Mouse (Mus musculus) urinary bladder, adult 18-20 months (tissue): ENCODE data around the gene Dlg2.

Experiments
- DNase-seq, 2 experiments: peaks; one replicate each; pipeline ENCODE4 v3.0.0; 2022; ENCODE audit warnings: low spot score in 2 of 2, mixed read lengths in 2 of 2

Gene Dlg2

DNA sequence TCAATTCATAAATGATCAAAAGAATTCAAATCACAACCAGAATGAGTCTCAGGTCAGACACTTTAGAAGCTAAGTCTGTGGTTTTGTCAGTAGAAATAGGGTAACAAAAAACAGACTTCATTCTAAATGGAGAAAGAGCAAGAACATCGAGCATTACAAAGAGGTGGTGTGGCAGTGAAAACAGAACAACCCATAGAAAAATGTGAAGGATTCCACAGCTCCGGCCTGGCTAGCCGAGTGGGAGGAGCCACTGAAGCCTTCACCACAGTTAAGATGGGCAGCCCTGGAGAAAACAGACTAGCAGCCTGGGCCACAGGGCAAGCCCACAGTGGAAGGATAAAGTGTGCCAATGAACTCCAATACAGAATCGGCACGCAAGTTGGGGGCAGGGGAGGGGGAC is 1979.5 kb downstream of the Dlg2 start:
- DNase-seq, result no peak

GRCm38 (mm10) chr7:92457791-92458190 is 1981.3 kb downstream of the Dlg2 start:
- peak; percentile 2 to 31 for DNase-seq

DNA sequence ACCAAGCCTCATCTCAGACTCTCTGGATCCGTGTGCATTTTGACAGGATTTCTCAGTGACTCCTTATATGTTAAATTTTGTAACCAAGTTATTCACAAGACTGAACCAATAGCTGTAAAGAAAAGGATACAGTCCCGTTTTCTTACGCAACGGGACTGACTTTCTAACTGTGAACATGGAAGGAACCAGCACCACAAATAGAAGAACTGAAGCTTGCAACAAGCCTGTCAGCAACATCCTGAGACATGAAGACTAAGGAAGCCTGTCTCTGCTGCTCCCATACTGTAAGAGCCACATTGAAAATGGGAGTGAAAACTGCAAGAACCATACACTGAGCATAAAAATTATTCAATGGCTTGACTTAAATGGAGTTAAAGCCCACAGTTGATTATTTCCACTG is 1981.8 kb downstream of the Dlg2 start:
- DNase-seq, result no peak

- DNase-seq, result no peak
Measured at GRCm38 (mm10) chr7:92460578-92460977, 1984.1 kb downstream of the Dlg2 start.

GRCm38 (mm10) chr7:92461256-92461655 is 1984.8 kb downstream of the Dlg2 start:
- no peak for DNase-seq

- no peak for DNase-seq
Measured at GRCm38 (mm10) chr7:92463080-92463877, 1986.8 kb downstream of the Dlg2 start.

DNA sequence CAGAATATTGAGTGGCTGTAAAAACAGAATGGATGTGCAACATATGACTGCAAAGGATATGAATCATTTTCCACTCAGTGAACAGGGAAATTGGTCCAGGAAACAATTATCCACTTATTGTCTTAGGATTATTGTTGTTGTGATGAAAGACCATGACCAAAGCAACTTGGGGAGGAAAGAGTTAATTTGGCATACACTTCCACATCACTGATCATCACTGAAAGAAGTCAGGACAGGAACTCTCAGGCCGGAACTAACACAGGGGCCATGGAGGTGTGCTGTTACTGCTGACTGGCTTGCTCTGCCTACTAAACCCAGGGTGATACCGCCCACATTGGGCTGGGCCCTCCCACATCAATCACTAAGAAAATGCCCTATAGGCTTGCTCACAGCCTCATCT is 1987.8 kb downstream of the Dlg2 start:
- DNase-seq, result no peak

DNA sequence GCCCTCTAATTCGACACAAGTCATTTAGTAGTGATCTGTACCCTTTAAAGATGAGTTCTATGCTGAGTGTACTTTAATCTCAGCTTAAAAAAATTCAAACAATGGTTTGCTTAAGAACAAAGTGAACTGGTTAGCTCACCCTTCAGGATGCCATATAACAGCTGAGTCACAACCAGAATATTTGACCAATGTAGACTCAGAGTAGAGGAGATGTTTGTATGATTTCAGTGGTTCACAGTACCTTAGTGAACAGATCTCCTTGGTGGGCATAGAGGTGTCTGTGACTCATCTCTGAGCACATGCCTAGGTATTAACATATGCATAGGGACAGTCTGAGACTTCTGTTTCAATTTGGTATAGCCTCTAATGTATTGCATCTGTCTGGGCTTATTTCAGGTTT is 2002.7 kb downstream of the Dlg2 start:
- DNase-seq, result no peak

DNA sequence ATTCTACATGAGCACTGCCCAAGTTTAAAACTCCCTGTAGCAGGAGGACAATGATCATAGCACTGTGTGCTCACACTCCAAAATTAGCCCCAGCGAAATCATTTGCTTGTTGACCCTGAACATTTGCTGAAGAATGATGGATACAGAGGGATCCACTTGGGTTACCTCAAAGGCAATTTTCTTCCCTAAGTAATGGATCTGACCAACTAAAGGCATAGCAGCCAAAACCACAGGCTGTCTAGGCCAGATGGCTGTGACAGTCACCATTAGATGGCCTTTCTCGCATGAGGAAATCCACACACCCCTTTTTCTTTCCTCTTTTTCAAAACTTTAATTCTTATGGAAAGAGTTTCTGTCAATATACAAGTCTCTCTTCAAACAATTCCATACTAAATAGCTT is 2003.3 kb downstream of the Dlg2 start:
- DNase-seq, result no peak

DNA sequence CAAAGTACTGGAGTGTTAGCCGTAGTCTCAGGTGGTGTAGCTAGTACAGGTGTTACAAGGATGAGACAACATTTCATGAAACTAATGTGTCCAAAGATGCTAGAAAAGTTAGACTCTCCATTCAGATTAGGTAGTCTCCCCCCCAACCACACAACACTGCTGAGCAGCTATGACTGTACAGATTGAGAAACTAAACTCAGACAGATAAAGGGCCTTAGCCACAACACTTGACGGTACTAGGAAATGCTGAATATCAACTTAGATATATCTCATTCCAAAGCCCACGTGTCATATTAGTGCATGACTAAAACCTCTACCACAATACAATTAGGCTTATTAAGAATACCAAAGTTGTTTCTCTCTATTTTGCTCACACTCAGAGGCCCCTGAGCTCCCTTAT is 2006.9 kb downstream of the Dlg2 start:
- no peak for DNase-seq

- no peak for DNase-seq
Measured at GRCm38 (mm10) chr7:92485881-92486710, 2009.6 kb downstream of the Dlg2 start.

- no peak for DNase-seq
Measured at GRCm38 (mm10) chr7:92486878-92487277, 2010.4 kb downstream of the Dlg2 start.

GRCm38 (mm10) chr7:92492262-92492661 is 2015.8 kb downstream of the Dlg2 start:
- DNase-seq, result no peak

- DNase-seq, result no peak
Measured at GRCm38 (mm10) chr7:92493521-92493920, 2017.0 kb downstream of the Dlg2 start.
